Mouse (Mus musculus) liver, postnatal 0 days (tissue): ENCODE data around the gene Naa20. TPM values are rescaled to one million over a fixed set of nuclear protein-coding genes. Genes with fewer than 3 reads are reported as not detected.
A peak's percentile ranks its signal among the peaks of the same experiment; 100 is the strongest.
"Not testable (repeated sequence)": the region's sequence is repeated elsewhere in the genome, so short reads cannot be mapped to it uniquely, and the experiment has no call there.

Experiments used
- ATAC-seq: fragments of 200-750 bp; cut with Nextera tagmentation; 2 replicates; pipeline ENCODE4 v1.8.0; 2017; ENCODE audit warnings: mild to moderate bottlenecking, moderate library complexity
- DNase-seq: peaks from one replicate; pipeline ENCODE4 v3.0.0-alpha.2; 2016
- H3K27ac ChIP-seq: fragments of 300-500 bp; sonication (generic); 2 replicates; pipeline ENCODE4 v1.5.1; 2014; ENCODE audit warnings: antibody characterized with exemption, moderate library complexity, mild to moderate bottlenecking, low read depth
- H3K27me3 ChIP-seq: fragments of 300-500 bp; sonication (generic); 2 replicates; pipeline ENCODE4 v1.6.1; 2014; ENCODE audit warnings: low read length, control low read depth, mixed read lengths; ENCODE audit not compliant: insufficient read depth
- H3K36me3 ChIP-seq: fragments of 300-500 bp; sonication (generic); replicated peaks from 2 replicates; pipeline ENCODE4 v1.6.1; 2014; ENCODE audit warnings: mild to moderate bottlenecking, control low read depth, low read length, moderate library complexity, mixed read lengths; ENCODE audit not compliant: insufficient read depth
- H3K4me1 ChIP-seq: fragments of 300-500 bp; sonication (generic); 2 replicates; pipeline ENCODE4 v1.6.1; 2014; ENCODE audit warnings: antibody characterized with exemption, mild to moderate bottlenecking, control low read depth; ENCODE audit not compliant: insufficient read depth
- H3K4me2 ChIP-seq: fragments of 300-500 bp; sonication (generic); 2 replicates; pipeline ENCODE4 v1.6.1; 2014; ENCODE audit warnings: low read depth, mild to moderate bottlenecking, low read length, moderate library complexity, mixed read lengths
- H3K4me3 ChIP-seq: fragments of 300-500 bp; sonication (generic); 2 replicates; pipeline ENCODE4 v1.5.1; 2014; ENCODE audit warnings: low read depth, low read length
- H3K9ac ChIP-seq: fragments of 300-500 bp; sonication (generic); replicated peaks from 2 replicates; pipeline ENCODE4 v1.6.1; 2014; ENCODE audit warnings: mild to moderate bottlenecking, moderate library complexity
- H3K9me3 ChIP-seq: fragments of 300-500 bp; sonication (generic); 2 replicates; pipeline ENCODE4 v1.6.1; 2016; ENCODE audit warnings: mild to moderate bottlenecking, control low read depth, low read length, mixed read lengths
- CTCF ChIP-seq: sonication (generic); IDR thresholded peaks from 2 replicates; pipeline ENCODE4 v1.5.1; 2016; ENCODE audit warnings: antibody characterized with exemption, low read depth
- EP300 ChIP-seq: IDR thresholded peaks from 2 replicates; pipeline ENCODE4 v1.6.1; 2016; ENCODE audit warnings: antibody characterized with exemption, low read depth, mild to moderate bottlenecking
- WGBS: fragments of 180-500 bp; shearing (Covaris S2); extraction: QIAGEN DNeasy Blood & Tissue Kit; methylation state at CpG from one replicate; pipeline ENCODE4 v1.1.7; 2014; ENCODE audit not compliant: insufficient replicate concordance; 5-methylcytosine and 5-hydroxymethylcytosine counted together
- polyA plus RNA-seq: library from polyadenylated mRNA; unstranded; fragments of >200 nt; fragmentation: Nextera tagmentation; extraction: Ambion mirVana; gene quantifications from 2 replicates; pipeline ENCODE4 v1.2.1, GENCODE M21; 2015

Gene Naa20
- polyA plus RNA-seq, 1 experiment from 2014 or later: 60.0 TPM

DNA sequence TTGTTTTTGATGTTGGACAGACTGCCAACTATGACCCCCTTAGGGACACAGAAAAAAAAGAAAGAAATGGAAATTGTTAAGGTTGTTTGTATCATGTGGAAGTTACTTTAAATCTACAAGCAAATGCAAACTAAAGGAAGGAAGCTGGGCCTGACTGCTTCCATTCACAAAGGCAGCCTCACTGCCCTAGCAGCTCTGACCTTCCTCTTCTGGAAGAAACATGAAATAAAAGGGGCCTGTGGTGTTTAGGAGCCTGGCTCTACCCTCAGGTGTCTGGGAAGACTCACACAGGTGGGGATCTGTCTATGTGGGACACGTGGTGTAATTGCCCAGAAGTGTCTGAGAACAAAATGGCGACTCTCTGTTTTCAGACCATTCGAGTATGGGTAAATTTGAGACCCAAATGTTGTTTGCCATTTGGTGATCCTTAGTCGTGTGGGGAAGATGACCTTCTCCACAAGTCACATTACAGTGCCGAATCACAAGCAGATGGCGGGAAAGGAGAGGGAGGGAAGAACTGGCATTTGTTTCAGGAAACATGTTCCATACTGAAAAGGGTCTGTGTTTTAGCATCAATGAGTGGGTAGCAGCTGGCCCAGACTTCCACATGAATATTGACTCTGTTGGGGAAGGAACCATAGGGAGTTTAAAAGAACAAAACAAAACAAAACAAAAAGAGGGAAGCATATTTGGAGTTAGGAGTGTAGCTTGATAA lies 13.0 kb upstream of the Naa20 start:
- Histone ChIP-seq H3K9me3 (no peaks in the 10 kb centered on the region), H3K4me3 (no peak overlapping the region), H3K27ac (peak overlapping the region; percentile 66), H3K36me3 (peaks cover 7% of the 10 kb centered on the region), H3K9ac (no peak overlapping the region), H3K4me1 (peaks cover 7% of the 10 kb centered on the region; the same call in 1 of the 2 replicates), H3K4me2 (no peak overlapping the region), H3K27me3 (no peaks in the 10 kb centered on the region)
- TF ChIP-seq EP300: no peak
- TF ChIP-seq CTCF: no peak
- ATAC-seq (no peak), DNase-seq (no peak)
- WGBS: 63% methylated on average over 6 of the region's 6 CpGs

DNA sequence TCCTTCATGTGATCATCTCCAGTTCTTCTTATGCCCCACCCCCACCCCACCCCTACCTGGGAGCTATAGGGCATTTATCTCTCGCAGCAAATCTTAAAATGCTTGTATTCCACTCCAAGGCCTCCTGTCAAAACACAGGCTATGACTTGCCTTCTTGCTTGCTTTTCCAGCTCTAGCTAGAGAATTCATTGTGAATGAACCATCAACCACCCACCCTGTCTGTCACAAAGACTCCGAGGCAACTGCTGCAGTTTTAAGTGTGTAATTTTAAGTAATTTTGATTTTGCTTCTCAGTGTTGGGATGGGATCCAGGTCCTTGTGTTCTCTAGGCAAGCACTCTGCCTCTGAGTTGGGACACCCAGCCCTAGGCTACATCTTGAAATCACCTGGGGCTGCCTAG lies 11.3 kb upstream of the Naa20 start:
- 74% methylated on average over 2 of the region's 2 CpGs for WGBS
- Histone ChIP-seq H3K9me3 (no peaks in the 10 kb centered on the region), H3K9ac (no peak overlapping the region), H3K4me1 (peaks cover 7% of the 10 kb centered on the region; the same call in 1 of the 2 replicates), H3K36me3 (peaks cover 6% of the 10 kb centered on the region), H3K4me2 (no peak overlapping the region), H3K4me3 (no peak overlapping the region), H3K27me3 (no peaks in the 10 kb centered on the region), H3K27ac (no peak overlapping the region)
- DNase-seq (no peak), ATAC-seq (no peak)
- TF ChIP-seq EP300: no peak
- TF ChIP-seq CTCF: no peak

DNA sequence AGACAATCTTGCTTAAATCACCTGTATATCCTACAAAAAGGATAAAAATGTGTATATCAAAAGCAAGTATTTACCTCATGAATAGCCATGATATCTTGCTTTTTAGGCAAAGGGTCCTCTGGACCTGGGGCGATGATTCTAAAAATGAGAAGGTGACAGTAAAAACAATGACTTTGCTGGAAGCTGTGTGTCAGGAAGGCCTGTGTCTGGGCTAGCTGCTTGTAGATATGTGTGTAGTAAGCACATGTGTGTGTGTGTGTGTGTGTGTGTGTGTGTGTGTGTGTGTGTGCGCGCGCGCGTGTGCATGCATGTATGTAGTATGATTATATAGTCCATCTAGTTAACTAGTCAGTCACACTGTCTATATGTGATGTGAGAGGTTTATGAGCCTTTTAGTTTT lies 8.1 kb upstream of the Naa20 start:
- no peaks in the 10 kb centered on the region for H3K36me3 ChIP-seq
- H3K9ac ChIP-seq: no peak overlapping the region
- H3K4me1 ChIP-seq: 0 out of 2 replicates have a peak, but pooled peaks cover 5% of the 10 kb centered on the region
- no peaks in the 10 kb centered on the region for H3K9me3 ChIP-seq
- no peak overlapping the region for H3K4me2 ChIP-seq
- no peaks in the 10 kb centered on the region for H3K27me3 ChIP-seq
- 98% methylated on average over 6 of the region's 6 CpGs for WGBS
- TF ChIP-seq CTCF (no peak), EP300 (no peak)
- no peak for DNase-seq
- H3K27ac ChIP-seq: no peak overlapping the region
- H3K4me3 ChIP-seq: no peak overlapping the region
- no peak for ATAC-seq

DNA sequence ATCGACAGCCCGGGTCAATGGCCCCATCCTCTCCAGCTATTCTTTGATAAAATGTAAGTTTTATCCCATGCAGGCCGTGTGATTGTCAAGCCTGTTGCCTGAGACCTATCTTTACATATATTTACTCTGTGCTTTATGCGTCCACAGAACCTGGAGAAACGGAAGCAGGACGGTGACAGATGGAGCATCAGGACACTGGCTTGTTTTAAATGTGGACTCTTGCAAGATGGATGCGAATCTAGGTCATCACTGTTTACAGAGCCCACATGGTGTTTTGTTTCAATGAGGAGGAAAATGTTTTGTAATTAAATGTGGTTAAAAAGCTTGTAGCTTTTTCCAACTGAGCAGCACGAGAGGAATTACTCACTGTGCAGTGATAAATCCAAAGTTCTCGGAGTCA lies 3.8 kb upstream of the Naa20 start:
- no peak overlapping the region for H3K9ac ChIP-seq
- TF ChIP-seq EP300 (no peak), CTCF (no peak)
- H3K27ac ChIP-seq: no peak overlapping the region
- DNase-seq (no peak), ATAC-seq (no peak)
- H3K36me3 ChIP-seq: no peaks in the 10 kb centered on the region
- H3K9me3 ChIP-seq: no peaks in the 10 kb centered on the region
- 72% methylated on average over 9 of the region's 9 CpGs for WGBS
- no peaks in the 10 kb centered on the region for H3K27me3 ChIP-seq
- H3K4me1 ChIP-seq: no peaks in the 10 kb centered on the region
- no peak overlapping the region for H3K4me2 ChIP-seq
- H3K4me3 ChIP-seq: no peak overlapping the region

DNA sequence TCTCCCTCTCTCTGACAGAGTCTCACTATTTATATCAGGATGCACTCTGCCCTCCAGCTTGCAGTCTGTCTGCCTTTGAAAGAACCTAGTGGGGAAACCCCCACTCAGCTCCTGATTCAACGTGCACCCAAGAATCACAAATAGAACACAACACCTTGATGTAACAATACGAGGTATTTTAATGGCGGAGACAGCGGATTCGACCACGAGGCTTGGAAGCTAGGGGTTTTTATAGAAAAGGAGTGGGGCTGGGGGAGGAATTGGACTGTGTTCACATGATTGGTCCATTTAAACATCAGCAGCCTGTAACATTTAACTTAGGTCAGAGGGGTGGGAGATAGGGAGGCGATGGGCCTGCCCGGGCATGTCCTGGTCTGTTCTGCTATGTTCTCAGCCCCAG lies 1.6 kb upstream of the Naa20 start:
- not testable (repeated sequence) for ATAC-seq, H3K27me3 ChIP-seq, H3K27ac ChIP-seq, H3K4me3 ChIP-seq, H3K36me3 ChIP-seq, H3K4me2 ChIP-seq, H3K9ac ChIP-seq, DNase-seq, H3K9me3 ChIP-seq
- 75% methylated on average over 6 of the region's 8 CpGs for WGBS
- peaks cover 17% of the 10 kb centered on the region for H3K4me1 ChIP-seq

DNA sequence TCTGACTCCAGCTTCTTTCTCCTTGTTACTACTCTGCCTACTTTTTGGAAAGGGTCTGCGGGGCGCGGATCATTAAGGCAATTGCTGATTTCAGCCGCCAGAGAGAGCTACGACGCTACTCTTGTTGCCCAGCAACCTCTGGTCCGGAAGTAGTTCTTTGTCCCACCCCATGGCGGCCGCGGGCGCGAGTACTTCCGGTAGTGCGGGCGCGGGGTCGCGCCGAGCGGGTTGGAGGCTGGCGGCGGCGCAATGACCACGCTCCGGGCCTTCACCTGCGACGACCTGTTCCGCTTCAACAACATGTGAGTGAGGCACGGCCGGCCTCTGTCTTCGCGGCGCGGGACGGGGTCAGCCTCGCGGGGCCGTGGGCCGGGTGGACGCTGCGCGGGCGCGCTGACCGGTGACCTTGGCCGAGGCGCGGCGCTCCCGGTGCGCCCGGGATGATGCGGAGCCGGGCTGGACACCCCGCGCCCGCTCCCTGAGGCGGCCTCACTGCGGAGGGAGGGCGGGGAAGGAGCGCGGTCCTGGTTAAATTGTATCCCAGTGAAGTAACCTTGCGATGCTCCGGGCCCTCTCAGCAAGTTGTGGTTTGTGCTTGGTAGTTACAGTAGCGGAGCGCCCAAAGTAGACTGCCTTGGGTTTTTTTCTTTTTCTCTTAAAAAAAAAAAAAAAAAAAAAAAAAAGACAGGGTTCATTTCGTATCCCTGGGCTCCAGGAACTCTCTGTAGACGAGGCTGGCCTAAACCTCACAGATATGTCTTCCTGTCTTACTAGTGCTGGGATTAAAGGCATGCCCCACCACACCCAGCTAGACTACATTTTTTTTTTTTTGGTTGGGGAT lies 1.4 kb downstream of the Naa20 start:
- Histone ChIP-seq H3K27ac (peak overlapping the region; percentile 95), H3K27me3 (no peaks in the 10 kb centered on the region), H3K9me3 (no peaks in the 10 kb centered on the region), H3K9ac (peak overlapping the region; percentile 97), H3K4me1 (peaks cover 17% of the 10 kb centered on the region), H3K36me3 (peaks cover 8% of the 10 kb centered on the region), H3K4me2 (peak overlapping the region; percentile 84), H3K4me3 (peak overlapping the region; percentile 97)
- under 1% methylated on average over 63 of the region's 68 CpGs for WGBS
- ATAC-seq: peak; percentile 97
- TF ChIP-seq EP300: no peak
- peak; percentile 74 for TF ChIP-seq CTCF
- peak; percentile 90 for DNase-seq
